Mouse (Mus musculus) heart, adult 2 months (tissue): ENCODE measurements around the gene Wee1.
A peak's percentile ranks its signal among the peaks of the same experiment; 100 is the strongest.

ENCODE experiments used
- CTCF ChIP-seq: fragments of 200-600 bp; IDR thresholded peaks from 2 replicates; pipeline ENCODE4 v1.8.1; 2022; ENCODE audit warnings: antibody characterized with exemption, mild to moderate bottlenecking, moderate library complexity
- EP300 ChIP-seq: fragments of 200-500 bp; IDR thresholded peaks from 2 replicates; pipeline ENCODE4 v1.6.1; 2011; ENCODE audit warnings: low read depth, low read length, control low read depth; ENCODE audit not compliant: insufficient read depth
- POLR2A ChIP-seq: fragments of 200-500 bp; IDR thresholded peaks from 2 replicates; pipeline ENCODE4 v1.6.1; 2011; ENCODE audit warnings: mild to moderate bottlenecking, low read depth, low read length, control low read depth; ENCODE audit not compliant: insufficient read depth

DNA sequence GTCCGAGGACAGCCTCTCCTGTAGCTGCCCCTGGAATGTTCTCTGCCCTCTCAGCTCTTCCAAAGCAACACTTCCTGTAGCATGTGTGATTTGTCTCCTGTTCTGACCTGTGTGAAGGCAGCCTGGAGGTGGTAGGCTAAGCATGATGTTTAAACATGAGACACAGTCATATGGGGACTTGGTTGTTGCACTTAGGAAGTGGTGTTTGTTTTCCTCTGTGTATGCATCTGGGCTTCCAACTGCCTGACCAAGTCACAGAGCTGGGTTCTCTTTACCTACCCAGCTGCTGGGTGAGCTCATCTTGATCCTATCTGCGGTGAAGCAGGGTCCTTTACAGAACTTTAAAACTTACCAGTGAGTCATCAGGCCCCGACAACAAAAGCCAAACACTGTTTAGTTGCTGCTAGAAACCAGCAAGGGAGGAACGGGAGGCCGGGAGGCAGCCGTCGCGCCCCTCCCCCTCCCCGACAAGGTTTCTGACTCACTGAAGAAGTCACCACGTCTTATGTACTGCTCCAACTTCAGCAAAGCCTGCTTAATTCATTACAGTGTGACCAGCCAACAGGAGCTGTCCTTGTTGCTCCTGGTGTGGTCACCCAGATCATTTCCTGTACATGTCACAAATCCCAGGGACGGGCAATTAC, 12.8 kb upstream of the Wee1 start:
- TF ChIP-seq EP300, result 0 out of 2 replicates have a peak, but pooled peaks have one; percentile 43
- TF ChIP-seq POLR2A, result no peak
- no peak for TF ChIP-seq CTCF
